Mouse (Mus musculus): ENCODE data around the gene Dnajc5g. TPM values are rescaled to one million over a fixed set of nuclear protein-coding genes. Genes with fewer than 3 reads are reported as not detected.

Gene Dnajc5g
- polyA plus RNA-seq, 1 experiment from 2014 or later: not detected

GRCm38 (mm10) chr5:31116912-31117311, 10.8 kb downstream of the Dnajc5g start:
- ATAC-seq (replicated peaks; ENCODE audit: insufficient number of reproducible peaks, low FRiP score, low TSS enrichment, low read depth): no peak
- 23% methylated on average over 10 of the region's 10 CpGs for WGBS
- H3K9me3 ChIP-seq (replicated peaks; ENCODE audit: control insufficient read depth, low read length): no peaks in the 10 kb centered on the region

GRCm38 (mm10) chr5:31121111-31121510, 15.0 kb downstream of the Dnajc5g start:
- H3K9ac ChIP-seq (replicated peaks; ENCODE audit: low read length): no peak overlapping the region
- H3K4me2 ChIP-seq (ENCODE audit: low read depth, low read length): no peak overlapping the region
- no peak for ATAC-seq (replicated peaks; ENCODE audit: insufficient number of reproducible peaks, low FRiP score, low TSS enrichment, low read depth)
- no peak overlapping the region for H3K4me3 ChIP-seq (ENCODE audit: low read depth, low read length)
- DNase-seq (ENCODE audit: low spot score): no peak
- WGBS: 79% methylated on average over 8 of the region's 8 CpGs
- H3K36me3 ChIP-seq (replicated peaks; ENCODE audit: control insufficient read depth, insufficient read depth, low read depth, low read length): no peaks in the 10 kb centered on the region
- no peaks in the 10 kb centered on the region for H3K27me3 ChIP-seq (ENCODE audit: control insufficient read depth, insufficient read depth, low read length)
- H3K27ac ChIP-seq (replicated peaks; ENCODE audit: low read depth, low read length): no peak overlapping the region
- H3K9me3 ChIP-seq (replicated peaks; ENCODE audit: control insufficient read depth, low read length): no peaks in the 10 kb centered on the region
- H3K4me1 ChIP-seq (ENCODE audit: control insufficient read depth, insufficient read depth, low read length): no peaks in the 10 kb centered on the region

More at GRCm38 (mm10) chr5:31116912-31117311, 10.8 kb downstream of the Dnajc5g start:
- no peak overlapping the region for H3K4me3 ChIP-seq (ENCODE audit: low read depth, low read length)
- no peaks in the 10 kb centered on the region for H3K4me1 ChIP-seq (ENCODE audit: control insufficient read depth, insufficient read depth, low read length)
- H3K27ac ChIP-seq (replicated peaks; ENCODE audit: low read depth, low read length): no peak overlapping the region
- no peak overlapping the region for H3K9ac ChIP-seq (replicated peaks; ENCODE audit: low read length)
- no peaks in the 10 kb centered on the region for H3K27me3 ChIP-seq (ENCODE audit: control insufficient read depth, insufficient read depth, low read length)
- no peaks in the 10 kb centered on the region for H3K36me3 ChIP-seq (replicated peaks; ENCODE audit: control insufficient read depth, insufficient read depth, low read depth, low read length)
- H3K4me2 ChIP-seq (ENCODE audit: low read depth, low read length): no peak overlapping the region
- no peak for DNase-seq (ENCODE audit: low spot score)

GRCm38 (mm10) chr5:31123481-31123880, 17.4 kb downstream of the Dnajc5g start:
- WGBS: 24% methylated on average over 2 of the region's 2 CpGs
- DNase-seq (ENCODE audit: low spot score) (peak; percentile 15), ATAC-seq (replicated peaks; ENCODE audit: insufficient number of reproducible peaks, low FRiP score, low TSS enrichment, low read depth) (no peak)

GRCm38 (mm10) chr5:31126050-31126449, 20.0 kb downstream of the Dnajc5g start:
- WGBS: 39% methylated on average over 5 of the region's 5 CpGs
- Histone ChIP-seq H3K27ac (replicated peaks; ENCODE audit: low read depth, low read length) (no peak overlapping the region), H3K9me3 (replicated peaks; ENCODE audit: control insufficient read depth, low read length) (no peaks in the 10 kb centered on the region)

More at GRCm38 (mm10) chr5:31123481-31123880, 17.4 kb downstream of the Dnajc5g start:
- H3K9ac ChIP-seq (replicated peaks; ENCODE audit: low read length): no peak overlapping the region
- no peaks in the 10 kb centered on the region for H3K9me3 ChIP-seq (replicated peaks; ENCODE audit: control insufficient read depth, low read length)
- no peak overlapping the region for H3K4me3 ChIP-seq (ENCODE audit: low read depth, low read length)
- no peak overlapping the region for H3K27ac ChIP-seq (replicated peaks; ENCODE audit: low read depth, low read length)
- no peak overlapping the region for H3K4me2 ChIP-seq (ENCODE audit: low read depth, low read length)
- no peaks in the 10 kb centered on the region for H3K4me1 ChIP-seq (ENCODE audit: control insufficient read depth, insufficient read depth, low read length)
- H3K36me3 ChIP-seq (replicated peaks; ENCODE audit: control insufficient read depth, insufficient read depth, low read depth, low read length): no peaks in the 10 kb centered on the region
- H3K27me3 ChIP-seq (ENCODE audit: control insufficient read depth, insufficient read depth, low read length): no peaks in the 10 kb centered on the region

GRCm38 (mm10) chr5:31136730-31137424, 30.8 kb downstream of the Dnajc5g start:
- Histone ChIP-seq H3K9me3 (replicated peaks; ENCODE audit: control insufficient read depth, low read length) (no peaks in the 10 kb centered on the region), H3K27me3 (ENCODE audit: control insufficient read depth, insufficient read depth, low read length) (peaks cover 41% of the 10 kb centered on the region), H3K4me1 (ENCODE audit: control insufficient read depth, insufficient read depth, low read length) (peaks cover 5% of the 10 kb centered on the region; the same call in 1 of the 2 replicates), H3K36me3 (replicated peaks; ENCODE audit: control insufficient read depth, insufficient read depth, low read depth, low read length) (peaks cover 2% of the 10 kb centered on the region; the same call in 1 of the 2 replicates), H3K4me3 (ENCODE audit: low read depth, low read length) (no peak overlapping the region), H3K27ac (replicated peaks; ENCODE audit: low read depth, low read length) (no peak overlapping the region), H3K9ac (replicated peaks; ENCODE audit: low read length) (no peak overlapping the region), H3K4me2 (ENCODE audit: low read depth, low read length) (no peak overlapping the region)
- no peak for DNase-seq (ENCODE audit: low spot score)
- ATAC-seq (replicated peaks; ENCODE audit: insufficient number of reproducible peaks, low FRiP score, low TSS enrichment, low read depth): no peak
- under 1% methylated on average over 33 of the region's 33 CpGs for WGBS

More at GRCm38 (mm10) chr5:31126050-31126449, 20.0 kb downstream of the Dnajc5g start:
- DNase-seq (ENCODE audit: low spot score) (no peak), ATAC-seq (replicated peaks; ENCODE audit: insufficient number of reproducible peaks, low FRiP score, low TSS enrichment, low read depth) (no peak)
- no peak overlapping the region for H3K9ac ChIP-seq (replicated peaks; ENCODE audit: low read length)
- H3K4me3 ChIP-seq (ENCODE audit: low read depth, low read length): no peak overlapping the region
- H3K27me3 ChIP-seq (ENCODE audit: control insufficient read depth, insufficient read depth, low read length): no peaks in the 10 kb centered on the region
- H3K4me1 ChIP-seq (ENCODE audit: control insufficient read depth, insufficient read depth, low read length): no peaks in the 10 kb centered on the region
- no peak overlapping the region for H3K4me2 ChIP-seq (ENCODE audit: low read depth, low read length)
- no peaks in the 10 kb centered on the region for H3K36me3 ChIP-seq (replicated peaks; ENCODE audit: control insufficient read depth, insufficient read depth, low read depth, low read length)

- no peak overlapping the region for H3K27ac ChIP-seq (replicated peaks; ENCODE audit: low read depth, low read length)
- peak overlapping the region; percentile 41; the same call in 1 of the 2 replicates for H3K4me2 ChIP-seq (ENCODE audit: low read depth, low read length)
- 0 out of 2 replicates have a peak overlapping the region, but pooled peaks have one; percentile 3 for H3K4me3 ChIP-seq (ENCODE audit: low read depth, low read length)
- ATAC-seq (replicated peaks; ENCODE audit: insufficient number of reproducible peaks, low FRiP score, low TSS enrichment, low read depth): no peak
- H3K4me1 ChIP-seq (ENCODE audit: control insufficient read depth, insufficient read depth, low read length): peaks cover 5% of the 10 kb centered on the region; the same call in 1 of the 2 replicates
- no peak for DNase-seq (ENCODE audit: low spot score)
- H3K9me3 ChIP-seq (replicated peaks; ENCODE audit: control insufficient read depth, low read length): no peaks in the 10 kb centered on the region
- peaks cover 2% of the 10 kb centered on the region; the same call in 1 of the 2 replicates for H3K36me3 ChIP-seq (replicated peaks; ENCODE audit: control insufficient read depth, insufficient read depth, low read depth, low read length)
- under 1% methylated on average over 13 of the region's 13 CpGs for WGBS
- H3K27me3 ChIP-seq (ENCODE audit: control insufficient read depth, insufficient read depth, low read length): peaks cover 41% of the 10 kb centered on the region
- H3K9ac ChIP-seq (replicated peaks; ENCODE audit: low read length): no peak overlapping the region
Measured at GRCm38 (mm10) chr5:31137658-31138057, 31.6 kb downstream of the Dnajc5g start.

GRCm38 (mm10) chr5:31138241-31138967, 32.3 kb downstream of the Dnajc5g start, which contains the start of gene Ucn:
Ucn (minus strand) TSS chr5:31138829.
- DNase-seq (ENCODE audit: low spot score) (peak; percentile 16), ATAC-seq (replicated peaks; ENCODE audit: insufficient number of reproducible peaks, low FRiP score, low TSS enrichment, low read depth) (no peak)
- Histone ChIP-seq H3K27me3 (ENCODE audit: control insufficient read depth, insufficient read depth, low read length) (peaks cover 41% of the 10 kb centered on the region), H3K9ac (replicated peaks; ENCODE audit: low read length) (no peak within 1 kb of the TSS), H3K4me2 (ENCODE audit: low read depth, low read length) (peak within 1 kb of the TSS; percentile 41), H3K36me3 (replicated peaks; ENCODE audit: control insufficient read depth, insufficient read depth, low read depth, low read length) (peaks cover 2% of the 10 kb centered on the region; the same call in 1 of the 2 replicates), H3K9me3 (replicated peaks; ENCODE audit: control insufficient read depth, low read length) (no peaks in the 10 kb centered on the region), H3K4me3 (ENCODE audit: low read depth, low read length) (0 out of 2 replicates have a peak within 1 kb of the TSS, but pooled peaks have one; percentile 14), H3K4me1 (ENCODE audit: control insufficient read depth, insufficient read depth, low read length) (peaks cover 5% of the 10 kb centered on the region; the same call in 1 of the 2 replicates), H3K27ac (replicated peaks; ENCODE audit: low read depth, low read length) (no peak within 1 kb of the TSS)
- 1% methylated on average over 52 of the region's 52 CpGs for WGBS

All from embryonic facial prominence, embryonic 11.5 days (tissue).